In the genomic region with DNA sequence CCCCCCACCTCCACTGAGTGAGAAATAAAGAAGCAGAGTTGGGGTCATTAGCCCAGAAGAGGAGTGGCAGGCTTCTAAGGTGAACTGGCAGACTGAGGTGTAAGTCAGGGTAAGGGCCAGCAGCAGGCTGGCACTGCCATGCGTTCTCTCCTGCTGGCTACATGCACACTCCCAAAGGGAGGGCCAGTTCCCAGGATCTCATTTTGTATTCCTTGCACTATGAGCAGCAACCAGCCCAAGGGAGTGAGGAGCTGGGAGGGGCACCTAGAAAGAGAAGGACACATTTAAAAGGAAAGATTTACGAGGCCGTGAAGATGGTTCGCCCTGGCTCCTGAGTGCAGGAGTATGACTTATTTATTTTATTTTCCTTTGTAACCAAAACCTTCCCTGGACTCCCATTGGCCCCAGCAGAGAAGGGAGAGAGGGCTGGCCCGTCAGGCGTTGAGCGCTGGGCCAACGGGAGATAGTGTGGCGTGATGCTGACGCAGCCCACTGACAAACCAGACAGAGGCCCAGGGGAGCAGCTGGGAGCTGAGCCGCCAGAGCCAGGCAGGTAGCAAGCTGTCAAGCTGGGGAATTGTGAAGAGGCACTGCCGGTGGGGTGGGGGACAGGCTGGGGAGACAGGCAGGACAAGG, we compare ENCODE assay signal across 8 mouse cellular contexts.
DNase-seq lines count a peak whose midpoint lies in the region; ATAC-seq and TF ChIP-seq lines count a peak whose summit lies in the region.

No protein-coding gene starts in this region.

- intact Hi-C loops in heart, adult 2 months (cut with DNase I) = no loop called here

- no peaks in the 10 kb centered on the region for H3K79me2 ChIP-seq in heart, adult 2 months (replicated peaks; ENCODE audit: control insufficient read depth, insufficient read depth, low read length)

- peak; percentile 30 to 45 for DNase-seq in heart, adult 2 months
- DNase-seq in heart, adult 9 months (ENCODE audit: low spot score in 2 of 2) = no peak
- peak; percentile 41 for DNase-seq in urinary bladder, postnatal 14 days (ENCODE audit: low spot score)
- DNase-seq in urinary bladder, postnatal 10 days (ENCODE audit: low spot score) = no peak
- DNase-seq in layer of hippocampus, adult 2 months (ENCODE audit: low spot score in 2 of 2) = peak in 1 of 2 experiments; percentile 32
- peak; percentile 49 for DNase-seq in testis, postnatal 10 days (ENCODE audit: low spot score)
- no peak for DNase-seq in embryo, embryonic 9.5 days (ENCODE audit: extremely low spot score)

- peaks cover 7% of the 10 kb centered on the region for H3K4me1 ChIP-seq in heart, adult 2 months (ENCODE audit: control insufficient read depth, insufficient read depth, low read length)

- no peaks in the 10 kb centered on the region for H3K27me3 ChIP-seq in heart, adult 2 months (ENCODE audit: control insufficient read depth, insufficient read depth, low read length)

- H3K27ac ChIP-seq in heart, adult 2 months = no peak overlapping the region
- peak overlapping the region; percentile 76 for H3K27ac ChIP-seq in layer of hippocampus, adult 2 months

- H3K36me3 ChIP-seq in heart, adult 2 months (ENCODE audit: control insufficient read depth, insufficient read depth, low read length) = no peaks in the 10 kb centered on the region

- H3K9ac ChIP-seq in heart, adult 2 months (ENCODE audit: low read depth, low read length) = no peak overlapping the region

- TF ChIP-seq EP300 in heart, adult 2 months (IDR thresholded peaks at IDR 0.05; ENCODE audit: insufficient read depth, low read depth, low read length) = no peak

- TF ChIP-seq CTCF in heart, adult 2 months (IDR thresholded peaks at IDR 0.05) = no peak
- no peak for TF ChIP-seq CTCF in layer of hippocampus, adult 2 months (conservative IDR thresholded peaks at IDR 0.05)

- no peak overlapping the region for H3K4me3 ChIP-seq in heart, adult 2 months
- H3K4me3 ChIP-seq in layer of hippocampus, adult 2 months = peak overlapping the region; percentile 10

- ATAC-seq in megakaryocyte-erythroid progenitor cell, adult 5-6 weeks (replicated peaks; ENCODE audit: low FRiP score, low TSS enrichment, poor library complexity, severe bottlenecking) = no peak

- 61% methylated on average over 12 of the region's 12 CpGs for WGBS in heart, adult 2 months

- TF ChIP-seq POLR2A in heart, adult 2 months (IDR thresholded peaks at IDR 0.05; ENCODE audit: insufficient read depth, low read depth, low read length) = no peak

Comparison
In these comparisons a context has a peak if more than half of its experiments do, and no peak if none do; other contexts are left out.
1. DNase-seq: peak in heart, adult 2 months (2 of 2), urinary bladder, postnatal 14 days (single experiment) and testis, postnatal 10 days (single experiment); none in heart, adult 9 months (0 of 2), urinary bladder, postnatal 10 days (single experiment) and embryo, embryonic 9.5 days (single experiment).